Mouse (Mus musculus) midbrain, embryonic 14.5 days (tissue): ENCODE results near the gene Olfr1238. TPM values are rescaled to one million over a fixed set of nuclear protein-coding genes. Genes with fewer than 3 reads are reported as not detected.

Experiments used
- ATAC-seq: fragments of 200-750 bp; cut with Nextera tagmentation; 2 replicates; pipeline ENCODE4 v1.8.0; 2017; ENCODE audit warnings: moderate number of reproducible peaks, moderate library complexity; ENCODE audit not compliant: low FRiP score, low TSS enrichment
- DNase-seq: peaks from one replicate; pipeline ENCODE4 v3.0.0-alpha.2; 2015
- H3K27ac ChIP-seq: fragments of 300-500 bp; sonication (generic); replicated peaks from 2 replicates; pipeline ENCODE4 v1.5.1; 2014; ENCODE audit warnings: mild to moderate bottlenecking, low read depth, low read length, moderate library complexity
- H3K27me3 ChIP-seq: fragments of 300-500 bp; sonication (generic); 2 replicates; pipeline ENCODE4 v1.6.1; 2014; ENCODE audit warnings: low read length, control low read depth, mixed read lengths; ENCODE audit not compliant: control insufficient read depth, insufficient read depth
- H3K36me3 ChIP-seq: fragments of 300-500 bp; sonication (generic); 2 replicates; pipeline ENCODE4 v1.6.1; 2014; ENCODE audit warnings: low read length, control low read depth; ENCODE audit not compliant: control insufficient read depth, insufficient read depth
- H3K4me1 ChIP-seq: fragments of 300-500 bp; sonication (generic); 2 replicates; pipeline ENCODE4 v1.6.1; 2014; ENCODE audit warnings: mild to moderate bottlenecking, antibody characterized with exemption, low read length, control low read depth; ENCODE audit not compliant: control insufficient read depth, insufficient read depth
- H3K4me2 ChIP-seq: fragments of 300-500 bp; sonication (generic); 2 replicates; pipeline ENCODE4 v1.6.1; 2014; ENCODE audit warnings: mild to moderate bottlenecking, low read length, moderate library complexity
- H3K4me3 ChIP-seq: fragments of 300-500 bp; sonication (generic); replicated peaks from 2 replicates; pipeline ENCODE4 v1.5.1; 2014; ENCODE audit warnings: low read depth, low read length
- H3K9ac ChIP-seq: fragments of 300-500 bp; sonication (generic); replicated peaks from 2 replicates; pipeline ENCODE4 v1.6.1; 2014; ENCODE audit warnings: mild to moderate bottlenecking, low read length, moderate library complexity
- H3K9me3 ChIP-seq: fragments of 300-500 bp; sonication (generic); 2 replicates; pipeline ENCODE4 v1.6.1; 2016; ENCODE audit warnings: low read length, control low read depth, mixed read lengths; ENCODE audit not compliant: control insufficient read depth
- WGBS: fragments of 180-500 bp; shearing (Covaris S2); extraction: QIAGEN DNeasy Blood & Tissue Kit; methylation state at CpG from one replicate; pipeline ENCODE4 v1.1.7; 2014; 5-methylcytosine and 5-hydroxymethylcytosine counted together
- polyA plus RNA-seq: library from polyadenylated mRNA; unstranded; fragments of >200 nt; fragmentation: Nextera tagmentation; extraction: Ambion mirVana; gene quantifications from 2 replicates; pipeline ENCODE4 v1.2.1, GENCODE M21; 2014

Gene Olfr1238
- polyA plus RNA-seq, result not detected in 2 replicates

DNA sequence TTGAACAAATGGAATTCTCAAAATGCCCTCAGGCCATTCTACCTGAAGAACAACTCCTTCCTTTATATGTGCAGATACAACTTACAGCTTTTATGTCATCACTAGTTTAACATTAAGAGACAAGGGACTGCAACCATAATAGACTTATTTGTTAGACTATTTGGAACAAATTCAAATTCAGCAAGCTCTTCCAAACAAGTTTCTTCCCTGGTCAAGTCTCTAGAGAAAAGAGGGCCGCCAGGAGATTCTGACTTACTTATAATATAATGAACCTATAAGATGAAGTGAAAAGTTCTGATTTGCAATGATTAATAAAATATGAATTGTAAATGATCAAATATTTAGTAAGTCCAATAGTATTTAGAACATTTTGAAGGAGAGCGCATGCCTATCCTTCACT lies at the start of gene Olfr1238:
TSS of gene Olfr1238 (minus strand) at position 101 of the 400 bp plus-strand sequence.
- Histone ChIP-seq H3K4me1 (no peaks in the 10 kb centered on the region), H3K27ac (no peak within 1 kb of the TSS), H3K9me3 (no peaks in the 10 kb centered on the region), H3K27me3 (no peaks in the 10 kb centered on the region), H3K4me2 (no peak within 1 kb of the TSS), H3K9ac (no peak within 1 kb of the TSS), H3K4me3 (no peak within 1 kb of the TSS), H3K36me3 (no peaks in the 10 kb centered on the region)
- 93% methylated on average over 2 of the region's 2 CpGs for WGBS
- DNase-seq (no peak), ATAC-seq (no peak)

DNA sequence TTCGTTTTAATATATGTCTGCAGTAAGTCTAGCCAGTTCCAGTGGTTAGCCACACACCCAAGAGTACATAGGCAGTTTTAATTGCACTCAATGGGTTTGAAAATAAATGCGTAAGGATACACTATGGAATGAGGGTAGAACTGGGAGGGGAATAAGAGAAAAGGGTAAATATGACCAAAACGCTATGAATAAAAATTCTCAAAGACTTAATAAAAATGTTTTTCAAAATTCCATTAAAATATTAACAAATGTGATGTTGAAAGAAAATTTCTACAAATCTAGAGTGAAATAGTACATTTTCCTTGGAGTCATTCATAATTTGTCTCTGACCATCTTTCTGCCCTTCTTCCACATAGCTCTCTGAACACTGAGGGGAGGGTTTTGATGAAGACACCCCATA lies 33.4 kb upstream of the Olfr1238 start, which contains the start of gene Olfr1240:
TSS of gene Olfr1240 (minus strand) at position 101 of the 400 bp plus-strand sequence.
- no peaks in the 10 kb centered on the region for H3K9me3 ChIP-seq
- DNase-seq (no peak), ATAC-seq (no peak)
- no peak within 1 kb of the TSS for H3K9ac ChIP-seq
- H3K4me1 ChIP-seq, result no peaks in the 10 kb centered on the region
- H3K27ac ChIP-seq, result no peak within 1 kb of the TSS
- no peaks in the 10 kb centered on the region for H3K27me3 ChIP-seq
- no peaks in the 10 kb centered on the region for H3K36me3 ChIP-seq
- no peak within 1 kb of the TSS for H3K4me2 ChIP-seq
- H3K4me3 ChIP-seq, result no peak within 1 kb of the TSS
- WGBS, result 86% methylated on average over 3 of the region's 3 CpGs

DNA sequence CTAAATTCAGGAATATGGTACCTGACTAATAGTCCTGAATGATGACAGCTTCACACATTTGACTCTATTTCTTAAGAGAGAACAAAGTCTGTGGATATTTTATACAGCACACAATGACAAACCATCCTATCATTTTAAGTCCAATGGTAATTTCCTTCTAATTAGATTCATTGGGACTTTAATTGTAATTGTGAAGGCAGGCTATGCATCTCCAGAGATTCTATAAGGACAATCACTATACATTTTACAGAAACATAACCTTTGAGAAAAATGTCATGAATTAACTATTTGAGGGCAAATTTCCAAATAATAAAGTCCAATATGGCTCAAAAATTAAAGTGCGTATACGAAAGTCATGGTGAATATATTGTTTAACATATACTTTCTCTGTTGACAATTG lies 10.8 kb upstream of the Olfr1238 start, which contains the start of gene Olfr1239:
TSS of gene Olfr1239 (minus strand) at position 101 of the 400 bp plus-strand sequence.
- H3K27ac ChIP-seq, result no peak within 1 kb of the TSS
- DNase-seq, result no peak

DNA sequence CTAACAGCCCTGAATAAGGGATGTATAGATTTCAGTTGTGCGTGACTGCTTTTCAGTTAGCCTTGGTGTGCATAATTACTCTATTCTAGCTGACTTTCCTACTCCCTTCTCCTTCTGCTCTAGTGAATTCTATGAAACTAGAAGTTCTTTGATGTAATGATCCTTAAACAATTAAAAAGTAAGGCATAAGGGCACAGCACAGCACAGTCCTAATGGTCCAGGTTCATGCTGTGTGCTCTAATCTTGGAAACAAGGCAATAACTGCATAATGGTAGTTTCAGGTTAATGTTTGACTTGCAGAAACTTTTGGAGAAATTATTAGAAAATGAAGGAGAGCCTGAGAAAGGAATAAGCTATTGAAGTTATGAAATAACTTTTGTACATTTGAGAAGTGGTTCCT lies 5.1 kb upstream of the Olfr1238 start:
- 95% methylated on average over 1 of the region's 1 CpGs for WGBS
- Histone ChIP-seq H3K4me1 (no peaks in the 10 kb centered on the region), H3K4me3 (no peak overlapping the region), H3K36me3 (no peaks in the 10 kb centered on the region), H3K27ac (no peak overlapping the region), H3K9me3 (no peaks in the 10 kb centered on the region), H3K4me2 (no peak overlapping the region), H3K27me3 (no peaks in the 10 kb centered on the region), H3K9ac (no peak overlapping the region)
- no peak for DNase-seq
- ATAC-seq, result no peak

More for the DNA sequence above, 10.8 kb upstream of the Olfr1238 start, which contains the start of gene Olfr1239:
- Histone ChIP-seq H3K36me3 (no peaks in the 10 kb centered on the region), H3K4me1 (no peaks in the 10 kb centered on the region), H3K9ac (no peak within 1 kb of the TSS), H3K4me2 (no peak within 1 kb of the TSS), H3K9me3 (no peaks in the 10 kb centered on the region), H3K27me3 (no peaks in the 10 kb centered on the region), H3K4me3 (no peak within 1 kb of the TSS)
- WGBS, result over 99% methylated on average over 2 of the region's 2 CpGs
- ATAC-seq, result no peak

DNA sequence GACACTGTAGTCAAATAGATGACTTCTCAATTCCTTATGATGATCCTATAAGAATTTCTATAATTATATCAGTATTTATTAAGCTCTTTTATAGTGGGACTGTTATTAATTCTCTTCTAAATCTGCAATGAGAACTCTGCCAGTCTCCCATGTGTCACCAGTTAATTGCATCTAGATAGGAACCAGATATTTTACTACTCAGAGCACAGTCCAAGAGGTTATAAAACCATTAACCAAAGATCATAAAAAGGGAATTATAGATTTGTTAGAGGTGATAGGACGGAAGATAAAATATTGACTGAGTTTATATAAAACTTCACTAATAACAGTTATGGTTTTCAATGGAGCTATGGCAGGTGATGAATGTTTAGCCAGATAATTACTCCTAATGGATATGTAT lies 8.6 kb downstream of the Olfr1238 start:
- Histone ChIP-seq H3K4me2 (no peak overlapping the region), H3K9me3 (no peaks in the 10 kb centered on the region), H3K27ac (no peak overlapping the region), H3K36me3 (no peaks in the 10 kb centered on the region), H3K4me3 (no peak overlapping the region), H3K9ac (no peak overlapping the region), H3K27me3 (no peaks in the 10 kb centered on the region), H3K4me1 (no peaks in the 10 kb centered on the region)
- ATAC-seq, result no peak
- 92% methylated on average over 1 of the region's 1 CpGs for WGBS
- DNase-seq, result no peak

DNA sequence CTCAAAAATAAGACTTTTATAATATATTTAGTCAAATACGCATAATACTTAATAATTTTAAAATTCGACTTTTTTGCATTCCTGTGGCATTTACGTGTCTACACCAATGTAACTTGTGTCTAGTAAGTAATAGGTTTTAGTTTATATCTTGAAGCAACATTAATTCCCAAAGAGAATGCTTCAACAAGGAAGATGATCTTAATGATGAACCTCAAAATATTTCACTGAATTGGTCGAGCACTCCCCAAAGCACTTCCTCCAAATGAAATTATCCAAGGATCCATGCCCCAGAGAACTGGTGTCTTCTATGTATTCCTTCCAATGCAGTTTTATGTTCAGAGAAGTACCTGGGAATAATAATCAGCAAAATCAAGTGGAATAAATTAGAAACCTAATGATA lies 44.7 kb downstream of the Olfr1238 start, which contains the start of gene Olfr1234:
TSS of gene Olfr1234 (minus strand) at position 101 of the 400 bp plus-strand sequence.
- no peak within 1 kb of the TSS for H3K27ac ChIP-seq
- no peak within 1 kb of the TSS for H3K4me3 ChIP-seq
- no peak for ATAC-seq
- no peaks in the 10 kb centered on the region for H3K36me3 ChIP-seq
- 90% methylated on average over 4 of the region's 4 CpGs for WGBS
- no peak within 1 kb of the TSS for H3K4me2 ChIP-seq
- DNase-seq, result no peak
- H3K27me3 ChIP-seq, result no peaks in the 10 kb centered on the region
- H3K9ac ChIP-seq, result no peak within 1 kb of the TSS
- no peaks in the 10 kb centered on the region for H3K4me1 ChIP-seq
- no peaks in the 10 kb centered on the region for H3K9me3 ChIP-seq

Other genes starting within 250 kb of the Olfr1238 start
- gene Olfr1224-ps1, start 245.6 kb downstream of the Olfr1238 start, polyA plus RNA-seq, result not detected in 2 replicates
- not detected in 2 replicates for gene Olfr1225, start 235.0 kb downstream of the Olfr1238 start, polyA plus RNA-seq
- not detected in 2 replicates for gene Olfr1226, start 209.6 kb downstream of the Olfr1238 start, polyA plus RNA-seq
- not detected in 2 replicates for gene Olfr1228, start 155.6 kb downstream of the Olfr1238 start, polyA plus RNA-seq
- gene Olfr1229, start 121.7 kb downstream of the Olfr1238 start, polyA plus RNA-seq, result not detected in 2 replicates
- not detected in 2 replicates for gene Olfr1230, start 112.4 kb downstream of the Olfr1238 start, polyA plus RNA-seq
- not detected in 2 replicates for gene Olfr1231, start 102.6 kb downstream of the Olfr1238 start, polyA plus RNA-seq
- not detected in 2 replicates for gene Olfr1232, start 80.0 kb downstream of the Olfr1238 start, polyA plus RNA-seq
- gene Olfr1233, start 67.3 kb downstream of the Olfr1238 start, polyA plus RNA-seq, result not detected in 2 replicates
- not detected in 2 replicates for gene Olfr1234, start 44.8 kb downstream of the Olfr1238 start, polyA plus RNA-seq
- gene Olfr1239, start 10.7 kb upstream of the Olfr1238 start, polyA plus RNA-seq, result not detected in 2 replicates
- not detected in 2 replicates for gene Olfr1240, start 33.3 kb upstream of the Olfr1238 start, polyA plus RNA-seq
- not detected in 2 replicates for gene Olfr1241, start 77.5 kb upstream of the Olfr1238 start, polyA plus RNA-seq
- not detected in 2 replicates for gene Olfr1242, start 88.7 kb upstream of the Olfr1238 start, polyA plus RNA-seq
- not detected in 2 replicates for gene Olfr1243, start 121.8 kb upstream of the Olfr1238 start, polyA plus RNA-seq
- gene Olfr1245, start 168.8 kb upstream of the Olfr1238 start, polyA plus RNA-seq, result not detected in 2 replicates
- gene Olfr1246, start 183.5 kb upstream of the Olfr1238 start, polyA plus RNA-seq, result not detected in 2 replicates
- not detected in 2 replicates for gene Olfr1247, start 204.5 kb upstream of the Olfr1238 start, polyA plus RNA-seq
- not detected in 2 replicates for gene Olfr1248, start 208.6 kb upstream of the Olfr1238 start, polyA plus RNA-seq
- gene Olfr1249, start 225.3 kb upstream of the Olfr1238 start, polyA plus RNA-seq, result not detected in 2 replicates